ENCODE assay signal across 13 mouse cellular contexts in genomic region chr17:27063717-27064116, GRCm38 (mm10). TPM values are rescaled to one million over a fixed set of nuclear protein-coding genes. Genes with fewer than 3 reads are reported as not detected.
A peak's percentile ranks its signal among the peaks of the same experiment; 100 is the strongest.
DNase-seq lines count a peak whose midpoint lies in the region; ATAC-seq and TF ChIP-seq lines count a peak whose summit lies in the region.
"Had no signal": no experiment of that assay in that cellular context is flagged by ENCODE, and none has a peak within 500 bp of the region (broad histone marks: within the 10 kb centered on the region; RNA-seq: fewer than 3 reads in every experiment).

No protein-coding gene starts in this region.

- no peak overlapping the region for H3K4me3 ChIP-seq in heart, embryonic 15.5 days
- no peak overlapping the region for H3K4me3 ChIP-seq in CH12.LX (replicated peaks in 1 of 3; ENCODE audit: low read depth in 2 of 3, low read length in 2 of 3, poor library complexity in 1 of 3)
- H3K4me3 ChIP-seq in embryonic facial prominence, embryonic 10.5 days, result peak overlapping the region; percentile 18; the same call in 1 of the 2 replicates
- H3K4me3 ChIP-seq in limb, embryonic 15.5 days, result no peak overlapping the region
- H3K4me3 ChIP-seq: erythroblast, embryonic 14.5 days; hindbrain, embryonic 13.5 days had no signal

- dilution Hi-C loops in CH12.LX (cut with MboI; ENCODE audit: extremely low pct_ligation_motif_present, extremely low pct_unique_long_range_greater_than_20kb, low sequenced_read_pairs), result no loop called here

- H3K4me1 ChIP-seq in heart, embryonic 15.5 days (replicated peaks), result peaks cover 27% of the 10 kb centered on the region
- peaks cover 37 to 74% of the 10 kb centered on the region in 2 experiments for H3K4me1 ChIP-seq in CH12.LX (ENCODE audit: control insufficient read depth in 1 of 2, insufficient read depth in 2 of 2)
- peaks cover 38% of the 10 kb centered on the region for H3K4me1 ChIP-seq in embryonic facial prominence, embryonic 10.5 days
- peaks cover 37% of the 10 kb centered on the region for H3K4me1 ChIP-seq in limb, embryonic 15.5 days

- no peak for TF ChIP-seq POLR2A in CH12.LX (IDR thresholded peaks at IDR 0.05; ENCODE audit: low read depth, low read length)

- H3K9ac ChIP-seq in heart, embryonic 15.5 days, result no peak overlapping the region
- H3K9ac ChIP-seq in CH12.LX (ENCODE audit: insufficient read depth, low read depth), result no peak overlapping the region
- H3K9ac ChIP-seq in limb, embryonic 15.5 days, result no peak overlapping the region
- H3K9ac ChIP-seq: hindbrain, embryonic 13.5 days had no signal

- TF ChIP-seq RAD21 in CH12.LX (IDR thresholded peaks at IDR 0.05; ENCODE audit: low read depth, low read length), result no peak

- 21% methylated on average over 6 of the region's 6 CpGs for WGBS in heart, embryonic 15.5 days
- WGBS in embryonic facial prominence, embryonic 10.5 days, result 42% methylated on average over 6 of the region's 6 CpGs
- 28% methylated on average over 6 of the region's 6 CpGs for WGBS in limb, embryonic 15.5 days

- H3K4me2 ChIP-seq in heart, embryonic 15.5 days, result no peak overlapping the region
- H3K4me2 ChIP-seq in CH12.LX (ENCODE audit: insufficient read depth, low read depth, poor library complexity, severe bottlenecking), result peak overlapping the region; percentile 12; the same call in 1 of the 2 replicates
- H3K4me2 ChIP-seq in limb, embryonic 15.5 days, result no peak overlapping the region
- H3K4me2 ChIP-seq: hindbrain, embryonic 13.5 days had no signal

- H3K27me3 ChIP-seq in heart, embryonic 15.5 days, result peaks cover 8% of the 10 kb centered on the region; the same call in 1 of the 2 replicates
- H3K27me3 ChIP-seq in CH12.LX (replicated peaks), result no peaks in the 10 kb centered on the region
- H3K27me3 ChIP-seq in embryonic facial prominence, embryonic 10.5 days (replicated peaks; ENCODE audit: low read depth, poor library complexity, severe bottlenecking), result peaks cover 22% of the 10 kb centered on the region
- no peaks in the 10 kb centered on the region; the same call in 1 of the 2 replicates for H3K27me3 ChIP-seq in limb, embryonic 15.5 days

- 0 out of 2 replicates have a peak, but pooled peaks have one; percentile 34 for ATAC-seq in heart, embryonic 15.5 days (replicated peaks; ENCODE audit: insufficient number of reproducible peaks, insufficient read depth, low FRiP score, low read depth)
- ATAC-seq in limb, embryonic 15.5 days (ENCODE audit: insufficient number of reproducible peaks, low FRiP score, low TSS enrichment, low read depth), result no peak

- H3K9me3 ChIP-seq in heart, embryonic 15.5 days (replicated peaks), result no peaks in the 10 kb centered on the region
- peaks cover 2% of the 10 kb centered on the region for H3K9me3 ChIP-seq in CH12.LX (replicated peaks; ENCODE audit: low read length)
- H3K9me3 ChIP-seq in embryonic facial prominence, embryonic 10.5 days, result no peaks in the 10 kb centered on the region
- H3K9me3 ChIP-seq in limb, embryonic 15.5 days, result no peaks in the 10 kb centered on the region
- H3K9me3 ChIP-seq: hindbrain, embryonic 13.5 days had no signal

- H3K79me2 ChIP-seq in CH12.LX (replicated peaks; ENCODE audit: control insufficient read depth, extremely low read depth, insufficient read depth, poor library complexity, severe bottlenecking), result no peaks in the 10 kb centered on the region

- no peak for DNase-seq in heart, adult 18-20 months
- no peak for DNase-seq in CH12.LX (ENCODE audit: extremely low read depth)
- DNase-seq in embryonic facial prominence, embryonic 10.5 days (ENCODE audit: low spot score), result no peak
- no peak for DNase-seq in layer of hippocampus, adult 11-12 months (ENCODE audit: low spot score)
- DNase-seq in frontal cortex, postnatal 14 days (ENCODE audit: low spot score in 2 of 2), result no peak
- DNase-seq: cerebellum, postnatal 36 days; gastrocnemius, postnatal 10 days; lung, adult 18-20 months; thymus, adult 2 months had no signal

- no peak overlapping the region for H3K27ac ChIP-seq in heart, embryonic 15.5 days
- no peak overlapping the region for H3K27ac ChIP-seq in CH12.LX (ENCODE audit: insufficient read depth, low read depth)
- H3K27ac ChIP-seq in embryonic facial prominence, embryonic 10.5 days (replicated peaks), result peak overlapping the region; percentile 65
- H3K27ac ChIP-seq in limb, embryonic 15.5 days, result peak overlapping the region; percentile 52; the same call in 1 of the 2 replicates
- H3K27ac ChIP-seq: hindbrain, embryonic 13.5 days had no signal

- no peak for TF ChIP-seq EP300 in CH12.LX (IDR thresholded peaks at IDR 0.05; ENCODE audit: low read length)

- TF ChIP-seq CTCF in CH12.LX (conservative IDR thresholded peaks at IDR 0.05 in 1 of 2, IDR thresholded peaks at IDR 0.05 in 1 of 2; ENCODE audit: low read depth in 2 of 2, low read length in 2 of 2), result no peak

- in situ Hi-C loops in CH12.LX (cut with MboI; ENCODE audit: low pct_ligation_motif_present, low pct_unique_long_range_greater_than_20kb, low sequenced_read_pairs), result no loop called here

- H3K36me3 ChIP-seq in heart, embryonic 15.5 days, result no peaks in the 10 kb centered on the region
- peaks cover 0 to 2% of the 10 kb centered on the region in 2 experiments for H3K36me3 ChIP-seq in CH12.LX (replicated peaks in 1 of 2; ENCODE audit: control insufficient read depth in 1 of 2, insufficient read depth in 1 of 2, low read length in 1 of 2)
- no peaks in the 10 kb centered on the region for H3K36me3 ChIP-seq in embryonic facial prominence, embryonic 10.5 days (replicated peaks)
- H3K36me3 ChIP-seq in limb, embryonic 15.5 days, result no peaks in the 10 kb centered on the region
- H3K36me3 ChIP-seq: hindbrain, embryonic 13.5 days had no signal

TF ChIP-seq in CH12.LX, 34 proteins besides CTCF, POLR2A, EP300 and RAD21:
- no peak for TF ChIP-seq MYC (IDR thresholded peaks at IDR 0.05; ENCODE audit: low read depth, low read length)
- no peak for TF ChIP-seq RCOR1 (conservative IDR thresholded peaks at IDR 0.05; ENCODE audit: low read depth, low read length)
- no peak for TF ChIP-seq ZKSCAN1 (IDR thresholded peaks at IDR 0.05; ENCODE audit: borderline replicate concordance, low read depth, low read length)
- TF ChIP-seq SIN3A (IDR thresholded peaks at IDR 0.05; ENCODE audit: low read length), result no peak
- TF ChIP-seq ZMIZ1 (IDR thresholded peaks at IDR 0.05; ENCODE audit: low read depth, low read length), result no peak
- no peak for TF ChIP-seq MAFK (IDR thresholded peaks at IDR 0.05; ENCODE audit: insufficient replicate concordance, low read length)
- TF ChIP-seq TBP (conservative IDR thresholded peaks at IDR 0.05; ENCODE audit: low read depth, low read length), result no peak
- no peak for TF ChIP-seq MEF2A (IDR thresholded peaks at IDR 0.05; ENCODE audit: borderline replicate concordance, low read depth, low read length)
- no peak for TF ChIP-seq MAX (IDR thresholded peaks at IDR 0.05; ENCODE audit: low read length)
- no peak for TF ChIP-seq CHD1 (IDR thresholded peaks at IDR 0.05; ENCODE audit: low read depth, low read length)

RNA-seq across cellular contexts. Expression of gene Itpr3, which starts 6.6 kb away (rescaled TPM):
- polyA plus RNA-seq in heart, embryonic 15.5 days (2015; fragmentation: Nextera tagmentation; extraction: Ambion mirVana), result 1.4 and 2.8 TPM in 2 replicates
- total RNA-seq in heart, adult 18-20 months (2021), result 1 to 10 TPM; 4.1 to 5.8 TPM
- 8.3 and 11.3 TPM in 2 replicates for total RNA-seq in CH12.LX (2012; rRNA removed)
- total RNA-seq in CH12.LX (2014; rRNA removed), result 2.5 TPM in 2 replicates
- 8.5 and 9.5 TPM in 2 replicates for polyA plus RNA-seq in CH12.LX (2012; ENCODE audit: insufficient read length, low read depth)
- 2.3 and 4.0 TPM in 2 replicates for polyA plus RNA-seq in embryonic facial prominence, embryonic 10.5 days (2016; fragmentation: Nextera tagmentation; extraction: Ambion mirVana)
- polyA plus RNA-seq in limb, embryonic 15.5 days (2015; fragmentation: Nextera tagmentation; extraction: Ambion mirVana), result 4.3 and 4.4 TPM in 2 replicates

RNA-seq across cellular contexts. Expression of gene Bak1, which starts 34.9 kb away (rescaled TPM):
- 4.7 and 5.7 TPM in 2 replicates for polyA plus RNA-seq in heart, embryonic 15.5 days (2015; fragmentation: Nextera tagmentation; extraction: Ambion mirVana)
- 10 to 100 TPM; 14.9 to 16.4 TPM for total RNA-seq in heart, adult 18-20 months (2021)
- total RNA-seq in CH12.LX (2012; rRNA removed) (57.3 and 69.8 TPM in 2 replicates), CH12.LX (2014; rRNA removed) (61.8 and 62.9 TPM in 2 replicates)
- polyA plus RNA-seq in CH12.LX (2012; ENCODE audit: insufficient read length, low read depth), result 123 and 140 TPM in 2 replicates
- 2.8 and 3.3 TPM in 2 replicates for polyA plus RNA-seq in embryonic facial prominence, embryonic 10.5 days (2016; fragmentation: Nextera tagmentation; extraction: Ambion mirVana)
- polyA plus RNA-seq in limb, embryonic 15.5 days (2015; fragmentation: Nextera tagmentation; extraction: Ambion mirVana), result 4.0 and 5.5 TPM in 2 replicates

Comparison
In these comparisons a context has a peak if more than half of its experiments do, and no peak if none do; other contexts are left out.
1. H3K27ac ChIP-seq: peak in embryonic facial prominence, embryonic 10.5 days (single experiment) and limb, embryonic 15.5 days (single experiment); none in heart, embryonic 15.5 days (single experiment) and CH12.LX (single experiment).
2. RNA of gene Bak1, which starts 34.9 kb away (polyA plus RNA-seq): 123 to 140 TPM in CH12.LX; 4.0 to 5.5 TPM in limb, embryonic 15.5 days, 4.7 to 5.7 TPM in heart, embryonic 15.5 days and 2.8 to 3.3 TPM in embryonic facial prominence, embryonic 10.5 days; every median in the first group is over 10 times any median in the second.